Mouse (Mus musculus): Measurements from ENCODE around the gene Nectin4. TPM values are rescaled to one million over a fixed set of nuclear protein-coding genes. Genes with fewer than 3 reads are reported as not detected.

The Nectin4 gene
- polyA plus RNA-seq, 1 experiment, result not detected

GRCm38 (mm10) chr1:171346095-171346450, 23.8 kb upstream of the Nectin4 start:
- no peak for TF ChIP-seq GATA1 (IDR thresholded peaks at IDR 0.05; ENCODE audit: low read length)

GRCm38 (mm10) chr1:171348665-171349064, 21.2 kb upstream of the Nectin4 start:
- TF ChIP-seq GATA1 (IDR thresholded peaks at IDR 0.05; ENCODE audit: low read length), result no peak

GRCm38 (mm10) chr1:171349210-171349609, 20.7 kb upstream of the Nectin4 start:
- no peak for TF ChIP-seq GATA1 (IDR thresholded peaks at IDR 0.05; ENCODE audit: low read length)

DNA sequence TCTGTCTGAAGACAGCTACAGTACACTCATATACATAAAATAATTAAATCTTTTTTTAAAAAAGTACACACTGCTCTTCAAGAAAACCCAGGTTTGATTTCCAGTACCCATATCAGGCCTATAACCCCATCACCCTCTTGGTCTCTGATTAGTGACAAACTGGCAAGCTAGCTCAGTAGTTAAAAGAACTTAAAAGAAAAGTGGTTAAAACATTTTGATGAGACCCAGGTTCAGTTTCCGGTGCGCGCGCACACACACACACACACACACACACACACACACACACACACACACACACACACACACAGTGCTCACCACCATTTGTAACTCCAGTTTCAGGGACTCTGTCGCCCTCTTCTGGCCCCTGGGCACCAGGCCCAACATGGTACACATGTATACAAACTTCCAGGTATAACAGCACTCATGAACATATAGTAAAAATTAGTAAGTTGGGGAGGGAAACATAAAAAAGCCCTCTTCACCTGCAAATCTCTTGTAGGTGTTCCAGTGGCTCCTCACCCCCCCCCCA, 14.0 kb upstream of the Nectin4 start:
- no peak for TF ChIP-seq GATA1 (IDR thresholded peaks at IDR 0.05; ENCODE audit: low read length)

- no peak for TF ChIP-seq GATA1 (IDR thresholded peaks at IDR 0.05; ENCODE audit: low read length)
Observed at GRCm38 (mm10) chr1:171356814-171357213, 13.1 kb upstream of the Nectin4 start.

GRCm38 (mm10) chr1:171358421-171358820, 11.5 kb upstream of the Nectin4 start:
- no peak for TF ChIP-seq GATA1 (IDR thresholded peaks at IDR 0.05; ENCODE audit: low read length)

- no peak for TF ChIP-seq GATA1 (IDR thresholded peaks at IDR 0.05; ENCODE audit: low read length)
Observed at GRCm38 (mm10) chr1:171360253-171360652, 9.6 kb upstream of the Nectin4 start.

GRCm38 (mm10) chr1:171360656-171361055, 9.2 kb upstream of the Nectin4 start, which contains the start of gene Klhdc9:
Gene Klhdc9 (minus strand): TSS chr1:171360798.
- TF ChIP-seq GATA1 (IDR thresholded peaks at IDR 0.05; ENCODE audit: low read length), result no peak

DNA sequence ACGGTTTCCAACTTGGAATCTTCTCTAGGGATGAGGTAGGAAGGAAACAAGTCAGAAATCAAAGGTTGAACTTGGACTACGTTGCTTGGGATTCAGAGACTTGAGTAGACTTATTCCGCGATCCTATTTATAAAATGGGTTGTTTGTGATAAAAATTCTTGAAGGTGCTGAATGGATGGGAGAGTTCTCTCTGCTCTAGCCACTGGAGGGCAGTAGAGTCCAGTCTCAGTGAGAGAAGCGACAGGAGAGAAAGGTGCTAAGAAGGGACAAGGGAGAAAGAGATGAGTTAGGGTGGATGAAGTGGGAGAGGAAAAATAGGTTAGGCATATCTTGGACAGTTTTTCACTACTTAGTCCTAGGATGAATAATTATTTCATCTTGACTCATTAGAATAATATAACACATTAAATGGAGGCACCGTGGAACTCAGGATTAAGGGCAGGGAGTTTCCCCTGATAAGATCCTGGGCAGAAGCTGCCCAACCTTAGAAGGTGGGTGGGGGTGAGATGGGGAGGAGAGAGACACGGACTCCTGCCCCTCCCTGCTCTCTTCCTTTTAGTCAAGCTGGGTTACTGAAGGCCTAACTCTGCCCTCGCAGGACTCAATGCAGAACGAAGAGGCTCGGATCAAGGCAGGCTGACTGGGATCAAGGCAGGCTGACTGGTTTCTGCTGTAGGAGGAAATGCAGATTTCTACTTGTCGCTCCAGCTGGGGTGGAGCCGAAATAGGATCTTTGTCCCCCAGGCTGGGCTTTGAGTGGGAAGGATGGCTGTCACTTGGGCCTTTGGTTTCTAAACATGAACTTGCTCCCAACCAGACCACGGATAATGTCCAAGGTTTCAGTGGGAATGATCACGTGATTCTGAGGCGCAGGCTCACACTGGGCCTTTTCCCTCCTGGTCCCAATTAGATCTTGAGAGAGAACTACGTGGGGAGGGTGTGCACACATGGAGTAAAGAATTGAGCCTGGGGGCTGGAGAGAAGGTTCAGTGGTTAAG, 8.5 kb upstream of the Nectin4 start:
- no peak for TF ChIP-seq GATA1 (IDR thresholded peaks at IDR 0.05; ENCODE audit: low read length)

DNA sequence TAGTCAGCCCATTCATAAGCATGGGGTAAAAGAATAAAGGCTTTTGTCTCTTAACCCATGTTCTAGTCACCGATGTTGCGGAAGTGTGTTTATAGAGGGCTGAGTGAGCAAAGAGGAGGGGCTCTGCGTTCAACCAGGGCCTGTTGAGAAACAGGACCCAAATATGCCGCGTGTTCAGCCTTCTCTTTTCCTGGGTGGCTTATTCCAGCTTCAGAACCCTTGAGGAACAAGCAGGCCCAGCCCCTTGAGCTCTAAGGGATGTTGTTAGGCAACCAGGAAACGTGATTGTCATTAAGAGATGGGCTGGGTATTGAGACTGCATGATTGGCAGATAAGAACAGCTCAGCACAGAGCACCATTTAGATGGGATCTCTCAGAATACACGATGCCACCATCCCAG, 4.0 kb upstream of the Nectin4 start:
- TF ChIP-seq GATA1 (IDR thresholded peaks at IDR 0.05; ENCODE audit: low read length), result no peak

DNA sequence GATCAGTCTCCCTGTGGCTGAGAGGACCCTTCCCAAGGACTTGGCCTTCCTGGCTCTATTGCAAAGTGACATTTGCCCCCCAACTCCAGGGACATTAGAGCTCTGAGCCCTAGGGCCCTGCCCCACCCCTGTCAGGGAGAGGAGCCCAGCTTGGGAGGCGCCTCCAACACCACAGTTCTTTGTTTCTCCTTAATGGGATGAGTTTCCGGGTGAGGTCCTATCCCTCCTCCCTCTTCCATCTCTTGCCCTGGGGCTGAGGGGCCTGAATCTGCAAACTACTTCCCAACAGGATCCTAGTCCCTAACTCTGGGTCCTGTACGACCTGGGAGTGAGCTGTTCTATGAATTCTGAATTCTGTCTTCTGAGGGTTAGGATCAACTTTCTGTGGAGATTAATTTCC, 3.0 kb downstream of the Nectin4 start:
- TF ChIP-seq GATA1 (IDR thresholded peaks at IDR 0.05; ENCODE audit: low read length), result no peak

DNA sequence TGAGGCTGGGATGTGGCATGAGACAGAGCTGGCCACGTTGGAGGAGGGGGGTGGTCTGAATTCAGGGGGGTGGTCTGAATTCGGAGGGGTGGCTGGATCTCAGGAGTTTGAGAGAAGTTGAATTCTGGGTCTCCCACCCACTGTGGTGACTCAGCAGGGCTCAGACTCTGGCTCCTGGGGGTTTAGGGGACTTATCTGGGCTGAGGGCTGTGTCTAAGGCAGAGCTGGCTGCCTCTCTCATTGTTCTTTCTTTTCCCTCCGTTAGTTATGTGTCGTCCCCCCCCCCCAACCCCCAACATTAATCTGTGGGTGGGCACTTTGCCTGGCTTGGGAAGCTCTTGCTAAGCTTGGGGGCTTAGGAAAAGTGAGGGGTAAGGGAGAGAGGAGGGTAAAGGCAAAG, 4.0 kb downstream of the Nectin4 start:
- no peak for TF ChIP-seq GATA1 (IDR thresholded peaks at IDR 0.05; ENCODE audit: low read length)

DNA sequence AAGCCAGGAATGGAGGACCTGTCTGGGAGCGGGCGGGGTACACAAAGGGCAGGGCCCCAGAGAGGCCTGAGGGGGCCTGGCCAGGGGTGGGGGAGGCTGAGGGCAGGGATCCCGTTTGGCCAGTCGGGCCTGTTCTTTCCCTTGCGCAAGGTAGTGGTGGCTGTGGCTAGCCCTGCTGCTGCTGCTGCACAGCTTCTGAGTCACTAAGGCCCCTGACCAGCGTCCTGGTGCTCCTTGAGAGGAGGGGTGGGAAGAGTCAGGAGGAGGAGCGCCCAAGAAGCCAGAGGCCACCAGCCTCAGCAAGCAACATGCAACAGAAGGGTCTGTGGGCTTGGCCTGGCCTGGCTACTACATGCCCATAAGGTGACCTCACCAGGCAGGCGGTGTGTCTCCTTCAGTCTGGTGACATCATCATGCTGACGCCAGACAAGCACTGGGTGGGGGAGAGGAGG, 5.8 kb downstream of the Nectin4 start:
- no peak for TF ChIP-seq GATA1 (IDR thresholded peaks at IDR 0.05; ENCODE audit: low read length)

DNA sequence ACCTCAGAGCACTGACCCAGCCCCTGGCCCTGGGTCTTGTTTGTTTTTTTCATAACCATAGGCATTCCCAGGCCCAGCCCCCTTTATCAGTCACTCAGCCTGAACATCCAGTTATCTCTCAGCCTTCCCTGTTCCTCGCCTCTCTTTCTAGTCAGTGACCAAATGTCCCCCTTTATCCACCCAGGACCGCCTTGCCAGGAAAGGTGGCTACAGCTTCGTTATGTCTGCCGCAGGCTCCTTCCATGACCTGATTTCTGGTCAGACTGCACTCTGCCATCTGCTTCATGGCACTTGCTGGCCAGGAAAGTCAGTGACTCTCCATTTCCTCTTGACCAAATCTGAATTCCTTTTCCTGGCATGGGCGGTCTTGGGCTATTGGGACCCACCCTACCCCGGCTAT, 8.4 kb downstream of the Nectin4 start:
- TF ChIP-seq GATA1 (IDR thresholded peaks at IDR 0.05; ENCODE audit: low read length), result no peak

- TF ChIP-seq GATA1 (IDR thresholded peaks at IDR 0.05; ENCODE audit: low read length), result no peak
Observed at GRCm38 (mm10) chr1:171379935-171380599, 10.2 kb downstream of the Nectin4 start.

DNA sequence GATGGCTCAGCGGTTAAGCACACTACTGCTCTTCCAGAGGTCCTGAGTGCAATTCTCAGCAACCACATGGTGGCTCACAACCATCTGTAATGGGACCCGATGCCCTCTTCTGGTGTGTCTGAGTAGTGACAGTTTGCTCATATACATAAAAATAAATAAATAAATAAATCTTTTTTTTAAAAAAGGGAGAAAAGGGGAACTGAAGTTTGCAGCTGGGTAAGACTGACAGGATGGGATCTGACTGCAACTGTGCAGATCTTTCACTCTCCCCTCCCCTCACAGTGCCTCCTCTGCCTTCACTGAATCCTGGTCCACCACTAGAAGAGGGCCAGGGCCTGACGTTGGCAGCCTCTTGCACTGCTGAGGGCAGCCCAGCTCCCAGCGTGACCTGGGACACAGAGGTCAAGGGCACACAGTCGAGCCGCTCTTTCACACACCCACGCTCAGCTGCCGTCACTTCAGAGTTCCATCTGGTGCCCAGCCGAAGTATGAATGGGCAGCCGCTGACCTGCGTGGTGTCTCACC, 12.3 kb downstream of the Nectin4 start:
- TF ChIP-seq GATA1 (IDR thresholded peaks at IDR 0.05; ENCODE audit: low read length), result no peak
